Mouse (Mus musculus) liver, embryonic 14.5 days (tissue): ENCODE results near the gene Sars.

ENCODE experiments used
- CTCF ChIP-seq: IDR thresholded peaks from 2 replicates; pipeline ENCODE4 v1.5.1; 2016; ENCODE audit warnings: antibody characterized with exemption, low read depth, control low read depth
- EP300 ChIP-seq: IDR thresholded peaks from 2 replicates; pipeline ENCODE4 v1.6.1; 2016; ENCODE audit warnings: antibody characterized with exemption, low read depth

DNA sequence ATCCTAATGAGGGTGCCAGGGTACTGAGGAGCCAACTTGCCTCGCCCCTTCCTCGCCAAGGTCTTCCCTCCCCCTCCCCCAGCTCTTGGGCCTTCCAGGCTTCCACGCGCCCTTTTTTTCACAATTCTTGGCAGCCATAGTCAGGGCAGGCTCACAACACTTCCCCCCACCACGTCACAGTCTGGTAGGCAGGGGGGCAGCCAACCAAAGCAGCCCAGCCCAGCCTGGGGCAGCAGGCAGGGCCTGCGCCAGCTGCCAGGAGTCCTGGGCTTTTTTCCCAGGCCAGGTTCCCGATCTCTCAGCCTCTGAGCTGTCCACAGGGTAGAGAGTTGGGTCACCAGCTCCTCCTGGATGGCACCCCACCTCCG, 33.3 kb downstream of the Sars start:
- no peak for TF ChIP-seq EP300
- TF ChIP-seq CTCF = no peak
